Mouse (Mus musculus) CH12.LX (cell line): ENCODE data around the gene Ablim2. TPM values are rescaled to one million over a fixed set of nuclear protein-coding genes. Genes with fewer than 3 reads are reported as not detected.

ENCODE experiments used
- DNase-seq: peaks from one replicate; pipeline ENCODE4 v3.0.0-alpha.2; 2013; ENCODE audit errors: extremely low read depth
- H3K27ac ChIP-seq: 2 replicates; pipeline ENCODE4 v1.5.1; 2012; ENCODE audit warnings: low read depth, mild to moderate bottlenecking, control low read depth, moderate library complexity; ENCODE audit not compliant: insufficient read depth
- H3K27me3 ChIP-seq: replicated peaks from 2 replicates; pipeline ENCODE3; 2012; ENCODE audit warnings: inconsistent platforms
- H3K36me3 ChIP-seq, 2 experiments: replicated peaks in 1 of 2; 2 replicates each; pipeline versions ENCODE3 to v1.6.1; 2012; ENCODE audit warnings: inconsistent platforms in 1 of 2, low read length in 1 of 2, mild to moderate bottlenecking in 1 of 2, mixed read lengths in 1 of 2, moderate library complexity in 1 of 2; ENCODE audit not compliant: control insufficient read depth in 1 of 2, insufficient read depth in 1 of 2
- H3K4me1 ChIP-seq, 2 experiments: 2 replicates each; pipeline ENCODE4 v1.6.1; 2012; ENCODE audit warnings: inconsistent platforms in 1 of 2, moderate library complexity in 1 of 2; ENCODE audit not compliant: insufficient read depth in 2 of 2, control insufficient read depth in 1 of 2
- H3K4me2 ChIP-seq: 2 replicates; pipeline ENCODE4 v1.6.1; 2012; ENCODE audit warnings: low read depth, mild to moderate bottlenecking, control low read depth; ENCODE audit not compliant: poor library complexity, insufficient read depth, severe bottlenecking
- H3K4me3 ChIP-seq, 3 experiments: fragments of 150-350 bp in 1 of 3; sonication (generic) in 1 of 3; replicated peaks in 1 of 3; 2 replicates each; pipeline versions ENCODE3 to v1.5.1; 2011 to 2012; ENCODE audit warnings: low read depth in 2 of 3, low read length in 2 of 3, mild to moderate bottlenecking in 2 of 3, moderate library complexity in 2 of 3, control low read depth in 1 of 3, improper control_type of control experiment in 1 of 3, inconsistent platforms in 1 of 3, mixed read lengths in 1 of 3; ENCODE audit not compliant: poor library complexity in 1 of 3
- H3K79me2 ChIP-seq: replicated peaks from 2 replicates; pipeline ENCODE4 v1.6.1; 2012; ENCODE audit warnings: mild to moderate bottlenecking, moderate library complexity; ENCODE audit not compliant: control insufficient read depth, poor library complexity, insufficient read depth, severe bottlenecking; ENCODE audit errors: extremely low read depth
- H3K9ac ChIP-seq: 2 replicates; pipeline ENCODE4 v1.6.1; 2012; ENCODE audit warnings: low read depth, mild to moderate bottlenecking, control low read depth, moderate library complexity; ENCODE audit not compliant: insufficient read depth
- H3K9me3 ChIP-seq: replicated peaks from 2 replicates; pipeline ENCODE3; 2012; ENCODE audit warnings: low read length, inconsistent platforms, mixed read lengths
- CTCF ChIP-seq, 2 experiments: IDR thresholded peaks in 1 of 2; conservative IDR thresholded peaks in 1 of 2; 2 replicates each; pipeline ENCODE4 v1.5.1; 2011 to 2012; ENCODE audit warnings: low read depth in 2 of 2, low read length in 2 of 2, improper control_type of control experiment in 1 of 2, inconsistent platforms in 1 of 2, mild to moderate bottlenecking in 1 of 2, moderate library complexity in 1 of 2
- ELF1 ChIP-seq: IDR thresholded peaks from 2 replicates; pipeline ENCODE4 v1.6.1; 2014; ENCODE audit warnings: low read depth, mild to moderate bottlenecking, inconsistent platforms, low read length, improper control_type of control experiment
- EP300 ChIP-seq: IDR thresholded peaks from 2 replicates; pipeline ENCODE4 v1.6.1; 2011; ENCODE audit warnings: low read length, improper control_type of control experiment
- HCFC1 ChIP-seq: IDR thresholded peaks from 2 replicates; pipeline ENCODE4 v1.6.1; 2012; ENCODE audit warnings: low read depth, mild to moderate bottlenecking, inconsistent platforms, low read length, improper control_type of control experiment
- JUN ChIP-seq: IDR thresholded peaks from 2 replicates; pipeline ENCODE4 v1.6.1; 2011; ENCODE audit warnings: low read depth, mild to moderate bottlenecking, low read length, improper control_type of control experiment, moderate library complexity; ENCODE audit not compliant: insufficient read depth
- JUND ChIP-seq: conservative IDR thresholded peaks from 2 replicates; pipeline ENCODE4 v1.6.1; 2011; ENCODE audit warnings: low read depth, low read length, improper control_type of control experiment
- MAX ChIP-seq: IDR thresholded peaks from 2 replicates; pipeline ENCODE4 v1.6.1; 2011; ENCODE audit warnings: low read length, improper control_type of control experiment
- MXI1 ChIP-seq: IDR thresholded peaks from 2 replicates; pipeline ENCODE4 v1.6.1; 2011; ENCODE audit warnings: mild to moderate bottlenecking, low read depth, low read length, improper control_type of control experiment
- POLR2A ChIP-seq: IDR thresholded peaks from 2 replicates; pipeline ENCODE4 v1.6.1; 2011; ENCODE audit warnings: low read depth, mild to moderate bottlenecking, improper control_type of control experiment, low read length
- RCOR1 ChIP-seq: conservative IDR thresholded peaks from 2 replicates; pipeline ENCODE4 v1.6.1; 2012; ENCODE audit warnings: low read depth, mild to moderate bottlenecking, inconsistent platforms, low read length, improper control_type of control experiment
- SIN3A ChIP-seq: IDR thresholded peaks from 2 replicates; pipeline ENCODE4 v1.6.1; 2012; ENCODE audit warnings: low read length, improper control_type of control experiment, inconsistent platforms
- SMC3 ChIP-seq: IDR thresholded peaks from 2 replicates; pipeline ENCODE4 v1.6.1; 2011; ENCODE audit warnings: low read depth, low read length, improper control_type of control experiment
- ZC3H11A ChIP-seq: IDR thresholded peaks from 2 replicates; pipeline ENCODE4 v1.6.1; 2012; ENCODE audit warnings: low read depth, mild to moderate bottlenecking, inconsistent platforms, low read length, improper control_type of control experiment
- ZKSCAN1 ChIP-seq: IDR thresholded peaks from 2 replicates; pipeline ENCODE4 v1.6.1; 2012; ENCODE audit warnings: low read depth, inconsistent platforms, low read length, improper control_type of control experiment, borderline replicate concordance
- ZMIZ1 ChIP-seq: IDR thresholded peaks from 2 replicates; pipeline ENCODE4 v1.6.1; 2012; ENCODE audit warnings: low read depth, mild to moderate bottlenecking, inconsistent platforms, low read length, improper control_type of control experiment
- dilution Hi-C: fragments of 300-500 bp; cut with MboI; formaldehyde crosslinking; loops from 2 replicates; pipeline ENCODE4 v1.14.3; 2020; ENCODE audit warnings: low sequenced_read_pairs; ENCODE audit not compliant: extremely low pct_unique_long_range_greater_than_20kb, extremely low pct_ligation_motif_present
- in situ Hi-C: fragments of 300-500 bp; cut with MboI; formaldehyde crosslinking; loops from 3 replicates; pipeline ENCODE4 v1.14.3; 2019; ENCODE audit warnings: low sequenced_read_pairs, low pct_ligation_motif_present, low pct_unique_long_range_greater_than_20kb, mixed read lengths
- polyA plus RNA-seq: library from polyadenylated mRNA; unstranded; fragments of >175 nt; gene quantifications from 2 replicates; pipeline ENCODE4 v1.2.1, GENCODE M21; 2012; ENCODE audit warnings: low read depth; ENCODE audit not compliant: insufficient read length
- total RNA-seq, 2 experiments: library from RNA; depleted of rRNA; stranded (reverse); fragments of 300-350 nt in 1 of 2; fragments of >200 nt in 1 of 2; gene quantifications; 2 replicates each; pipeline ENCODE4 v1.2.3; 2012 to 2014

Ablim2 gene
- total and polyA plus RNA-seq, 3 experiments: 4.4 to 12.2 (median 11.0) TPM

- no peak for TF ChIP-seq RCOR1
- H3K27me3 ChIP-seq: peaks cover 4% of the 10 kb centered on the region
- dilution Hi-C loops: no loop called here
Observed at GRCm38 (mm10) chr5:35822721-35823120, 65.0 kb downstream of the Ablim2 start.

GRCm38 (mm10) chr5:35826465-35826864 lies 68.8 kb downstream of the Ablim2 start:
- Histone ChIP-seq H3K79me2 (no peaks in the 10 kb centered on the region), H3K9me3 (no peaks in the 10 kb centered on the region)
- no peak for DNase-seq
- dilution Hi-C loops: no loop called here
- TF ChIP-seq ZMIZ1 (no peak), CTCF (conservative IDR thresholded peaks at IDR 0.05 in 1 of 2, IDR thresholded peaks at IDR 0.05 in 1 of 2; ENCODE audit: low read depth in 2 of 2, low read length in 2 of 2) (peak in 1 of 2 experiments; percentile 46; a peak in 2 of 4 replicates), SMC3 (peak; percentile 22; the same call in 1 of the 2 replicates), ZKSCAN1 (peak; percentile 45)
- TF ChIP-seq, all 38 proteins: peak for 3
- H3K4me3 ChIP-seq: no peak overlapping the region
- H3K27ac ChIP-seq: no peak overlapping the region
- no peak overlapping the region for H3K9ac ChIP-seq
- H3K36me3 ChIP-seq: no peaks in the 10 kb centered on the region
- H3K4me2 ChIP-seq: no peak overlapping the region
- in situ Hi-C loops: no loop called here
- peaks cover 12 to 21% of the 10 kb centered on the region in 2 experiments for H3K4me1 ChIP-seq
- H3K27me3 ChIP-seq: peaks cover 14% of the 10 kb centered on the region

More at GRCm38 (mm10) chr5:35822721-35823120, 65.0 kb downstream of the Ablim2 start:
- in situ Hi-C loops: no loop called here
- H3K36me3 ChIP-seq: no peaks in the 10 kb centered on the region
- no peak overlapping the region for H3K4me2 ChIP-seq
- no peaks in the 10 kb centered on the region for H3K79me2 ChIP-seq
- H3K9ac ChIP-seq: no peak overlapping the region
- H3K9me3 ChIP-seq: no peaks in the 10 kb centered on the region
- no peak for DNase-seq
- no peak overlapping the region for H3K27ac ChIP-seq
- H3K4me1 ChIP-seq: peaks cover 30 to 59% of the 10 kb centered on the region in 2 experiments
- no peak overlapping the region for H3K4me3 ChIP-seq

GRCm38 (mm10) chr5:35827075-35827474 lies 69.4 kb downstream of the Ablim2 start:
- no peak for TF ChIP-seq ZMIZ1
- TF ChIP-seq MXI1: no peak
- no peak for TF ChIP-seq ELF1
- TF ChIP-seq SMC3: no peak
- TF ChIP-seq JUND: no peak
- TF ChIP-seq POLR2A: no peak
- TF ChIP-seq ZKSCAN1: no peak
- no peak for TF ChIP-seq ZC3H11A
- TF ChIP-seq EP300: no peak
- no peak for TF ChIP-seq MAX
- no peak for TF ChIP-seq SIN3A
- TF ChIP-seq HCFC1: no peak
- no peak for TF ChIP-seq JUN
- dilution Hi-C loops: no loop called here

More at GRCm38 (mm10) chr5:35827075-35827474, 69.4 kb downstream of the Ablim2 start:
- DNase-seq: no peak
- Histone ChIP-seq H3K4me2 (no peak overlapping the region), H3K4me3 (no peak overlapping the region), H3K27me3 (peaks cover 14% of the 10 kb centered on the region), H3K4me1 (peaks cover 12 to 20% of the 10 kb centered on the region in 2 experiments), H3K79me2 (no peaks in the 10 kb centered on the region), H3K27ac (no peak overlapping the region), H3K36me3 (no peaks in the 10 kb centered on the region), H3K9ac (no peak overlapping the region), H3K9me3 (no peaks in the 10 kb centered on the region)
- in situ Hi-C loops: no loop called here
